Mouse (Mus musculus) embryonic facial prominence, embryonic 12.5 days (tissue): ENCODE data around the gene Arhgef3. TPM values are rescaled to one million over a fixed set of nuclear protein-coding genes. Genes with fewer than 3 reads are reported as not detected.

Experiments
- ATAC-seq: fragments of 200-750 bp; cut with Nextera tagmentation; 2 replicates; pipeline ENCODE4 v1.8.0; 2017; ENCODE audit not compliant: insufficient number of reproducible peaks, insufficient read depth, low FRiP score, low TSS enrichment
- H3K27ac ChIP-seq: fragments of 300-500 bp; sonication (generic); 2 replicates; pipeline ENCODE4 v1.5.1; 2016; ENCODE audit warnings: mild to moderate bottlenecking
- H3K27me3 ChIP-seq: fragments of 300-500 bp; sonication (generic); 2 replicates; pipeline ENCODE4 v1.6.1; 2016; ENCODE audit warnings: mild to moderate bottlenecking, moderate library complexity
- H3K36me3 ChIP-seq: fragments of 300-500 bp; sonication (generic); 2 replicates; pipeline ENCODE4 v1.6.1; 2016; ENCODE audit warnings: mild to moderate bottlenecking
- H3K4me1 ChIP-seq: fragments of 300-500 bp; sonication (generic); 2 replicates; pipeline ENCODE4 v1.6.1; 2016
- H3K4me2 ChIP-seq: fragments of 300-500 bp; sonication (generic); replicated peaks from 2 replicates; pipeline ENCODE4 v1.6.1; 2016; ENCODE audit warnings: mild to moderate bottlenecking, moderate library complexity
- H3K4me3 ChIP-seq: fragments of 300-500 bp; sonication (generic); 2 replicates; pipeline ENCODE4 v1.5.1; 2016; ENCODE audit warnings: mild to moderate bottlenecking
- H3K9ac ChIP-seq: fragments of 300-500 bp; sonication (generic); 2 replicates; pipeline ENCODE4 v1.6.1; 2016; ENCODE audit warnings: mild to moderate bottlenecking, moderate library complexity
- H3K9me3 ChIP-seq: fragments of 300-500 bp; sonication (generic); 2 replicates; pipeline ENCODE4 v1.6.1; 2016; ENCODE audit warnings: mild to moderate bottlenecking, moderate library complexity
- WGBS: fragments of 180-500 bp; shearing (Covaris S2); methylation state at CpG from one replicate; pipeline ENCODE4 v1.1.7; 2016; 5-methylcytosine and 5-hydroxymethylcytosine counted together
- polyA plus RNA-seq: library from polyadenylated mRNA; unstranded; fragments of >200 nt; fragmentation: Nextera tagmentation; extraction: Ambion mirVana; gene quantifications from 2 replicates; pipeline ENCODE4 v1.2.1, GENCODE M21; 2016

The Arhgef3 gene
- polyA plus RNA-seq, 1 experiment from 2014 or later = 8.4 TPM

- no peak for ATAC-seq
- H3K9me3 ChIP-seq = no peaks in the 10 kb centered on the region
- H3K4me1 ChIP-seq = no peaks in the 10 kb centered on the region; the same call in 1 of the 2 replicates
- no peak overlapping the region for H3K9ac ChIP-seq
- H3K27me3 ChIP-seq = no peaks in the 10 kb centered on the region
- 90% methylated on average over 7 of the region's 7 CpGs for WGBS
- no peak overlapping the region for H3K4me2 ChIP-seq
- no peak overlapping the region for H3K27ac ChIP-seq
- no peaks in the 10 kb centered on the region for H3K36me3 ChIP-seq
- H3K4me3 ChIP-seq = no peak overlapping the region
These were observed 264.0 kb downstream of the Arhgef3 start for GRCm38 (mm10) chr14:27378669-27379068.

DNA sequence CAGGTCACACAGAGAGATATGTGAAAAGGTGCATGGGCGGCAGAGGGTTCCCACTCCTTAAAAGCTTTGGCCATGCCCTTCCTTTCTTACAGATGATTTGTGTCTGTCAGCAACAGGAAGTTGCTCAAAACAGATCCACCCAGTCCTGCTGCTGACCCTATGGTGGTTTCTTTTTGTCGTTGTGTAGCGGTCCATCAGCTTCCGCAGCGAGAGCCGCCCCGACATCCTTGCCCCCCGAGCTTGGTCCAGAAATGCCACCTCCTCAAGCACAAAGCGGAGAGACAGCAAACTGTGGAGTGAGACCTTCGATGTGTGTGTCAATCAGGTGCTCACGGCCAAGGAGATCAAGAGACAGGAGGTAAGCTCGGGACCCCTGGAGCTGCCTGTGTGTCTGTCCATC is 264.7 kb downstream of the Arhgef3 start:
- no peaks in the 10 kb centered on the region for H3K36me3 ChIP-seq
- 90% methylated on average over 12 of the region's 12 CpGs for WGBS
- no peak overlapping the region for H3K9ac ChIP-seq
- H3K4me3 ChIP-seq = no peak overlapping the region
- ATAC-seq = no peak
- no peak overlapping the region for H3K27ac ChIP-seq
- no peaks in the 10 kb centered on the region for H3K27me3 ChIP-seq
- no peaks in the 10 kb centered on the region; the same call in 1 of the 2 replicates for H3K4me1 ChIP-seq
- no peak overlapping the region for H3K4me2 ChIP-seq
- H3K9me3 ChIP-seq = no peaks in the 10 kb centered on the region

GRCm38 (mm10) chr14:27381459-27381858 is 266.8 kb downstream of the Arhgef3 start:
- no peaks in the 10 kb centered on the region for H3K27me3 ChIP-seq
- no peaks in the 10 kb centered on the region for H3K36me3 ChIP-seq
- H3K4me3 ChIP-seq = no peak overlapping the region
- H3K27ac ChIP-seq = no peak overlapping the region
- no peaks in the 10 kb centered on the region for H3K9me3 ChIP-seq
- H3K9ac ChIP-seq = no peak overlapping the region
- H3K4me2 ChIP-seq = no peak overlapping the region
- 77% methylated on average over 7 of the region's 7 CpGs for WGBS
- no peaks in the 10 kb centered on the region for H3K4me1 ChIP-seq
- no peak for ATAC-seq

DNA sequence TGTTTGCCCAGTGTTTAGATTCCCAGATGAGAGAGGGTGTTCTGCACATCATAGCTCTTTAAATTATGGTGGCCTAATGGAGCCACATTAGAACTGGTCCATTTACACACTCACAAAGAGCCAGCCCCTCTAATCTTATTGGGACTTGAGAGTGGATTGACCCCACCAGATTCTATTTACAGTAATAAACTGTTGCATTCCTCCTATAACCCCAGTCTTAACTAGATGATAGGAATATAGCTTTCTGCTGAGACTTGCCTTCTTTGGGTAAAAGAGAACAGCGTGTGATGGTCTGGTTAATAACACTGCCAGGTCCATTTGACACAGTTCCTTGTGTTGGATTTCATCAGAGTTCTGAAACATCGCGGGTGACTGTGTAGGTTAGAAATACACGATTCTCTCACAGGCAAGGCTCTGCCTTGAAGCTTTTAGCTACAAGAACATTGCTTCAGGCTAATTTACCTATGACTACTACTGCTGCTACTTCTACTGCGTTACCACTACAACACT is 268.7 kb downstream of the Arhgef3 start:
- Histone ChIP-seq H3K36me3 (no peaks in the 10 kb centered on the region), H3K9me3 (no peaks in the 10 kb centered on the region), H3K9ac (no peak overlapping the region), H3K27ac (no peak overlapping the region), H3K27me3 (no peaks in the 10 kb centered on the region), H3K4me3 (no peak overlapping the region), H3K4me2 (no peak overlapping the region), H3K4me1 (no peaks in the 10 kb centered on the region)
- 85% methylated on average over 5 of the region's 5 CpGs for WGBS
- ATAC-seq = no peak

- no peak overlapping the region for H3K27ac ChIP-seq
- no peaks in the 10 kb centered on the region for H3K9me3 ChIP-seq
- H3K4me2 ChIP-seq = no peak overlapping the region
- WGBS = 88% methylated on average over 4 of the region's 4 CpGs
- no peaks in the 10 kb centered on the region for H3K27me3 ChIP-seq
- H3K4me3 ChIP-seq = no peak overlapping the region
- no peaks in the 10 kb centered on the region for H3K4me1 ChIP-seq
- no peaks in the 10 kb centered on the region for H3K36me3 ChIP-seq
- no peak for ATAC-seq
- H3K9ac ChIP-seq = no peak overlapping the region
These were observed 269.4 kb downstream of the Arhgef3 start for GRCm38 (mm10) chr14:27384143-27384542.

- Histone ChIP-seq H3K9me3 (no peaks in the 10 kb centered on the region), H3K27me3 (no peaks in the 10 kb centered on the region), H3K27ac (no peak overlapping the region), H3K9ac (no peak overlapping the region), H3K4me1 (no peaks in the 10 kb centered on the region), H3K36me3 (no peaks in the 10 kb centered on the region), H3K4me3 (no peak overlapping the region), H3K4me2 (no peak overlapping the region)
- no peak for ATAC-seq
These were observed 273.9 kb downstream of the Arhgef3 start for GRCm38 (mm10) chr14:27388616-27389015.

DNA sequence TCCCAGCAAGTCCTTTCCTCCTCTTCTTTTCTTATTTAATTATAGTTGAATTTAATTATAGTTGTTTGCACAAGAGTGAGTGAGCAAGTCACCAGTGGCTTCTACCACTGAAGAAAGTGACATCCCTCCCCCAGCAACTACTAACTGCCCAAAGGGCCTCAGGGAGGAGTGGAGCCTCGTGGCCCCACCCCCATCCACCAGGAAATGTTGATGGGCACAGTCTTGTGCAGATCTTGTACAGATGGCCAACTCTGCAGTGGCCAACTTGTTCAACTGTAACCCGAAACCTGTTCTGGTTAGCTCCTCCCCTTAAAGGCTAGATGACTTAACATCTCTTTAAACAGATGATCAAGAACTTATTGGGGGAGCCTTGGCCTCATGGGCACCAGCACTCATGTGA is 275.0 kb downstream of the Arhgef3 start:
- H3K9me3 ChIP-seq = no peaks in the 10 kb centered on the region
- ATAC-seq = no peak
- H3K4me2 ChIP-seq = no peak overlapping the region
- H3K36me3 ChIP-seq = no peaks in the 10 kb centered on the region
- WGBS = 61% methylated on average over 2 of the region's 2 CpGs
- H3K27me3 ChIP-seq = no peaks in the 10 kb centered on the region
- no peak overlapping the region for H3K4me3 ChIP-seq
- H3K9ac ChIP-seq = no peak overlapping the region
- H3K27ac ChIP-seq = no peak overlapping the region
- H3K4me1 ChIP-seq = peaks cover 5% of the 10 kb centered on the region; the same call in 1 of the 2 replicates

GRCm38 (mm10) chr14:27390663-27391062 is 276.0 kb downstream of the Arhgef3 start:
- no peak overlapping the region for H3K9ac ChIP-seq

DNA sequence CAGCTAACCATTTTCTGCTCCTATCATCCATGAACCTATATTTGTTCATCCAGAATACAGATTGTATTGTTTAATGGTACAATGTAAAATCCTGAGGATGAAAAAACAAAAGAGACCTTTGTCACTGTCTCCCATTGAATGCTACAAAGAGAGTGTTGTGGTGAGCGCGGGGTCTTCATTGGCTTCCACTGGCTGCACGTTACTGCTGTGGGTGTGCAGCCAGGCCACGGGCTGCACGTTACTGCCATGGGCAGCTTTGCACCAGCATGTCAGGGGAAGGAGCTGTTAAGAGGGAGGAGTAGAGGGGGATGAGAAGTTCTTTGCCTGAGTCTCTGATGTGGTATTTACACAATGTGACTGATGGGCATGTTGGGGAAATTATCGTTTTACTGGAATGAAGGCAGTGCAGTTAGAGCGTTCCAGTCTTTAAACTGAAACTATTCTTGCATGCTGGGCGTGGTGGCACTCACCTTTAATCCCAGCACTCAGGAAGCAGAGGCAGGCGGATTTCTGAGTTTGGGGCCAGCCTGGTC is 277.1 kb downstream of the Arhgef3 start:
- H3K36me3 ChIP-seq = no peaks in the 10 kb centered on the region
- ATAC-seq = no peak

More at GRCm38 (mm10) chr14:27390663-27391062, 276.0 kb downstream of the Arhgef3 start:
- no peak overlapping the region for H3K27ac ChIP-seq
- H3K9me3 ChIP-seq = no peaks in the 10 kb centered on the region
- H3K4me3 ChIP-seq = no peak overlapping the region
- no peaks in the 10 kb centered on the region for H3K27me3 ChIP-seq
- no peaks in the 10 kb centered on the region for H3K36me3 ChIP-seq
- 59% methylated on average over 7 of the region's 7 CpGs for WGBS
- H3K4me1 ChIP-seq = peaks cover 5% of the 10 kb centered on the region; the same call in 1 of the 2 replicates
- ATAC-seq = no peak
- no peak overlapping the region for H3K4me2 ChIP-seq

DNA sequence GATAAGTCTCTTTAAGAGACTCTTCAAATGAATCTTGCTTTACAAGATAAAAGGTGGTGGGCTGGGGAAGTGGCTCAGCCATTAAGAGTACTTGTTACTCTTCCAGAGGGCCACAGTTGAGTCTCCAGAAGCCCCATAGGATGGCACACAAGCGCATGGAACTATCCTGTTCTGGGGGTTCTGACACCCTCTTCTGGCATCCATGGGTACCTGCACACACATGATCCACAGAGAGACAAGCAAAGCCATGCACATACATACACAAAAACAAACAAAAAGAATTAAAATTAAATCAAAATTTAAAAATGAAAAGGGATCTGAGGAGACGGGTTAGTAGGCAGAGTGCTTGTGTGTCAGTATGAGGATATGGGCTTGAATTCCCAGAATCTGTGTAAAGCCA is 278.0 kb downstream of the Arhgef3 start:
- Histone ChIP-seq H3K27me3 (no peaks in the 10 kb centered on the region), H3K9me3 (no peaks in the 10 kb centered on the region), H3K4me1 (peaks cover 5% of the 10 kb centered on the region; the same call in 1 of the 2 replicates), H3K36me3 (no peaks in the 10 kb centered on the region), H3K4me2 (no peak overlapping the region), H3K4me3 (no peak overlapping the region), H3K9ac (no peak overlapping the region), H3K27ac (no peak overlapping the region)
- ATAC-seq = no peak
- 91% methylated on average over 2 of the region's 2 CpGs for WGBS

More for the DNA sequence above, 277.1 kb downstream of the Arhgef3 start:
- Histone ChIP-seq H3K27me3 (no peaks in the 10 kb centered on the region), H3K9me3 (no peaks in the 10 kb centered on the region), H3K4me3 (no peak overlapping the region), H3K4me1 (peaks cover 5% of the 10 kb centered on the region; the same call in 1 of the 2 replicates), H3K4me2 (no peak overlapping the region), H3K9ac (no peak overlapping the region), H3K27ac (no peak overlapping the region)
- WGBS = 68% methylated on average over 9 of the region's 9 CpGs

DNA sequence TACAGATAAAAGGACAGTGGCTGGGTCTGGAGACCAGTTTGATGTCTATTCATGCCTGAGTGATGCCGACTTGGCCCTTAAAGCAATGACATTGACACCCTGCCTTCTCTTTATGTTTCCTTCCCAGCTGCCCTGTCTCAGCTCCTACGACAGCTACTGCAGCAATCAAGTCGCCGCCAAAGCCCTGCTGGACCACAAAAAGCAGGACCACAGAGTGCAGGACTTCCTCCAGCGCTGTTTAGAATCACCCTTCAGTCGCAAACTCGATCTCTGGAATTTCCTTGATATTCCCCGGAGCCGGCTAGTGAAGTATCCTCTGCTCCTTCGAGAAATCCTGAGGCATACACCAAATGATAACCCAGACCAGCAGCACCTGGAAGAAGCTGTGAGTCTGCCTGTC is 279.1 kb downstream of the Arhgef3 start:
- no peak overlapping the region for H3K4me3 ChIP-seq
- H3K4me1 ChIP-seq = peaks cover 5% of the 10 kb centered on the region; the same call in 1 of the 2 replicates
- H3K9ac ChIP-seq = no peak overlapping the region
- H3K36me3 ChIP-seq = no peaks in the 10 kb centered on the region
- no peak overlapping the region for H3K4me2 ChIP-seq
- no peak for ATAC-seq
- H3K27ac ChIP-seq = no peak overlapping the region
- 48% methylated on average over 10 of the region's 10 CpGs for WGBS
- no peaks in the 10 kb centered on the region for H3K9me3 ChIP-seq
- H3K27me3 ChIP-seq = no peaks in the 10 kb centered on the region

- Histone ChIP-seq H3K9me3 (no peaks in the 10 kb centered on the region), H3K36me3 (no peaks in the 10 kb centered on the region), H3K4me2 (no peak overlapping the region), H3K4me1 (peaks cover 5% of the 10 kb centered on the region; the same call in 1 of the 2 replicates), H3K9ac (no peak overlapping the region), H3K27me3 (no peaks in the 10 kb centered on the region), H3K27ac (no peak overlapping the region), H3K4me3 (no peak overlapping the region)
- 77% methylated on average over 7 of the region's 7 CpGs for WGBS
- no peak for ATAC-seq
These were observed 281.7 kb downstream of the Arhgef3 start for GRCm38 (mm10) chr14:27396424-27396823.
